Mouse (Mus musculus): ENCODE results near the gene Sptssa. TPM values are rescaled to one million over a fixed set of nuclear protein-coding genes. Genes with fewer than 3 reads are reported as not detected.

Gene Sptssa
- total and polyA plus RNA-seq, 2 experiments from 2014 or later = 66.0 to 222 TPM

GRCm38 (mm10) chr12:54695511-54696241 is 39.3 kb upstream of the Sptssa start, which contains the start of gene Eapp:
Eapp (minus strand) TSS chr12:54695897.
- Histone ChIP-seq H3K9ac (replicated peaks; ENCODE audit: low read length) (peak within 1 kb of the TSS; percentile 76), H3K36me3 (ENCODE audit: insufficient read depth, low read length) (0 out of 2 replicates have a peak, but pooled peaks cover 4% of the 10 kb centered on the region), H3K4me1 (ENCODE audit: insufficient read depth, low read length) (no peaks in the 10 kb centered on the region; the same call in 1 of the 2 replicates), H3K9me3 (ENCODE audit: low read length) (no peaks in the 10 kb centered on the region), H3K4me2 (ENCODE audit: low read depth, low read length) (peak within 1 kb of the TSS; percentile 70), H3K27me3 (ENCODE audit: insufficient read depth, low read length) (no peaks in the 10 kb centered on the region), H3K4me3 (ENCODE audit: low read length) (peak within 1 kb of the TSS; percentile 77), H3K27ac (peak within 1 kb of the TSS; percentile 98)
- WGBS = 1% methylated on average over 57 of the region's 57 CpGs
- DNase-seq (ENCODE audit: low spot score) = peak; percentile 98
- TF ChIP-seq CTCF (IDR thresholded peaks at IDR 0.05; ENCODE audit: low read depth) = peak; percentile 43; the same call in 1 of the 2 replicates
- peak; percentile 91 for ATAC-seq

- Histone ChIP-seq H3K27ac (peak overlapping the region; percentile 98), H3K9ac (replicated peaks; ENCODE audit: low read length) (peak overlapping the region; percentile 76), H3K36me3 (ENCODE audit: insufficient read depth, low read length) (0 out of 2 replicates have a peak, but pooled peaks cover 4% of the 10 kb centered on the region), H3K4me3 (ENCODE audit: low read length) (peak overlapping the region; percentile 77), H3K9me3 (ENCODE audit: low read length) (no peaks in the 10 kb centered on the region), H3K4me1 (ENCODE audit: insufficient read depth, low read length) (no peaks in the 10 kb centered on the region; the same call in 1 of the 2 replicates), H3K4me2 (ENCODE audit: low read depth, low read length) (peak overlapping the region; percentile 70), H3K27me3 (ENCODE audit: insufficient read depth, low read length) (no peaks in the 10 kb centered on the region)
- DNase-seq (ENCODE audit: low spot score) = no peak
- WGBS = 38% methylated on average over 12 of the region's 12 CpGs
- ATAC-seq = no peak
- TF ChIP-seq CTCF (IDR thresholded peaks at IDR 0.05; ENCODE audit: low read depth) = no peak
Observed at GRCm38 (mm10) chr12:54694847-54695510, 38.6 kb upstream of the Sptssa start.

- H3K27ac ChIP-seq = no peak overlapping the region
- no peak overlapping the region for H3K4me3 ChIP-seq (ENCODE audit: low read length)
- no peak overlapping the region for H3K9ac ChIP-seq (replicated peaks; ENCODE audit: low read length)
- no peak overlapping the region for H3K4me2 ChIP-seq (ENCODE audit: low read depth, low read length)
- DNase-seq (ENCODE audit: low spot score) (no peak), ATAC-seq (no peak)
- H3K9me3 ChIP-seq (ENCODE audit: low read length) = no peaks in the 10 kb centered on the region
- no peak for TF ChIP-seq CTCF (IDR thresholded peaks at IDR 0.05; ENCODE audit: low read depth)
- H3K36me3 ChIP-seq (ENCODE audit: insufficient read depth, low read length) = peaks cover 21% of the 10 kb centered on the region
- WGBS = 94% methylated on average over 5 of the region's 5 CpGs
- H3K27me3 ChIP-seq (ENCODE audit: insufficient read depth, low read length) = no peaks in the 10 kb centered on the region
- H3K4me1 ChIP-seq (ENCODE audit: insufficient read depth, low read length) = no peaks in the 10 kb centered on the region
Observed at GRCm38 (mm10) chr12:54689082-54689481, 32.7 kb upstream of the Sptssa start.

GRCm38 (mm10) chr12:54683182-54683581 is 26.8 kb upstream of the Sptssa start:
- peaks cover 6% of the 10 kb centered on the region; the same call in 1 of the 2 replicates for H3K36me3 ChIP-seq (ENCODE audit: insufficient read depth, low read length)
- 14% methylated on average over 1 of the region's 1 CpGs for WGBS
- 0 out of 2 replicates have a peak, but pooled peaks have one; percentile 43 for ATAC-seq
- no peaks in the 10 kb centered on the region for H3K4me1 ChIP-seq (ENCODE audit: insufficient read depth, low read length)
- no peaks in the 10 kb centered on the region for H3K27me3 ChIP-seq (ENCODE audit: insufficient read depth, low read length)
- H3K9me3 ChIP-seq (ENCODE audit: low read length) = no peaks in the 10 kb centered on the region
- H3K4me2 ChIP-seq (ENCODE audit: low read depth, low read length) = no peak overlapping the region
- no peak overlapping the region for H3K9ac ChIP-seq (replicated peaks; ENCODE audit: low read length)
- H3K27ac ChIP-seq = no peak overlapping the region
- DNase-seq (ENCODE audit: low spot score) = peak; percentile 39
- no peak overlapping the region for H3K4me3 ChIP-seq (ENCODE audit: low read length)
- peak; percentile 69 for TF ChIP-seq CTCF (IDR thresholded peaks at IDR 0.05; ENCODE audit: low read depth)

- Histone ChIP-seq H3K9me3 (ENCODE audit: low read length) (no peaks in the 10 kb centered on the region), H3K36me3 (ENCODE audit: insufficient read depth, low read length) (peaks cover 22% of the 10 kb centered on the region; the same call in 1 of the 2 replicates), H3K4me2 (ENCODE audit: low read depth, low read length) (no peak overlapping the region), H3K4me1 (ENCODE audit: insufficient read depth, low read length) (no peaks in the 10 kb centered on the region), H3K27ac (no peak overlapping the region), H3K9ac (replicated peaks; ENCODE audit: low read length) (no peak overlapping the region), H3K4me3 (ENCODE audit: low read length) (no peak overlapping the region), H3K27me3 (ENCODE audit: insufficient read depth, low read length) (no peaks in the 10 kb centered on the region)
- no peak for DNase-seq (ENCODE audit: low spot score)
- ATAC-seq = no peak
- 96% methylated on average over 9 of the region's 9 CpGs for WGBS
- TF ChIP-seq CTCF (IDR thresholded peaks at IDR 0.05; ENCODE audit: low read depth) = no peak
Observed at GRCm38 (mm10) chr12:54676709-54677108, 20.3 kb upstream of the Sptssa start.

- DNase-seq (ENCODE audit: low spot score) (no peak), ATAC-seq (no peak)
- H3K9me3 ChIP-seq (ENCODE audit: low read length) = no peaks in the 10 kb centered on the region
- H3K9ac ChIP-seq (replicated peaks; ENCODE audit: low read length) = no peak overlapping the region
- no peak overlapping the region for H3K27ac ChIP-seq
- no peaks in the 10 kb centered on the region for H3K27me3 ChIP-seq (ENCODE audit: insufficient read depth, low read length)
- 96% methylated on average over 4 of the region's 4 CpGs for WGBS
- H3K4me2 ChIP-seq (ENCODE audit: low read depth, low read length) = no peak overlapping the region
- H3K36me3 ChIP-seq (ENCODE audit: insufficient read depth, low read length) = peaks cover 29% of the 10 kb centered on the region; the same call in 1 of the 2 replicates
- H3K4me3 ChIP-seq (ENCODE audit: low read length) = no peak overlapping the region
- no peaks in the 10 kb centered on the region for H3K4me1 ChIP-seq (ENCODE audit: insufficient read depth, low read length)
- TF ChIP-seq CTCF (IDR thresholded peaks at IDR 0.05; ENCODE audit: low read depth) = peak; percentile 20; the same call in 1 of the 2 replicates
Observed at GRCm38 (mm10) chr12:54675396-54675795, 19.0 kb upstream of the Sptssa start.

Measured in hindbrain, postnatal 0 days (tissue).